Mouse (Mus musculus): Measurements from ENCODE around the gene Taf1a.
"Not testable (repeated sequence)": the region's sequence is repeated elsewhere in the genome, so short reads cannot be mapped to it uniquely, and the experiment has no call there.

Taf1a gene

GRCm38 (mm10) chr1:183388426-183389406, at the start of gene Taf1a:
Taf1a (plus strand) TSS chr1:183388981.
- peak; percentile 85 for DNase-seq (ENCODE audit: low spot score)

DNA sequence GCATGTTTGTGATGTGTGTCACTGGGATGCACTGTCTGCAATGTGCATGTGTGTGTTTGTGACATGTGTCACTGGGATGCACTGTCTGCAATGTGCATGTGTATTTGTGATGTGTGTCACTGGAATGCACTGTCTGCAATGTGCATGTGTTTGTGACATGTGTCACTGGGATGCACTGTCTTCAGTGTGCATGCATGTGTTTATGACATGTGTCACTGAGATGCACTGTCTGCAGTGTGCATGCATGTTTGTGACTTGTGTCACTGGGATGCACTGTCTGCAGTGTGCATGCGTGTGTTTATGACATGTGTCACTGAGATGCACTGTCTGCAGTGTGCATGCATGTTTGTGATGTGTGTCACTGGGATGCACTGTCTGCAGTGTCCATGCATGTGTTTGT, 45.9 kb upstream of the Taf1a start:
- not testable (repeated sequence) for DNase-seq (ENCODE audit: low spot score)

- peak; percentile 73 for DNase-seq (ENCODE audit: low spot score)
These were observed 43.6 kb upstream of the Taf1a start for GRCm38 (mm10) chr1:183344886-183345816.

DNA sequence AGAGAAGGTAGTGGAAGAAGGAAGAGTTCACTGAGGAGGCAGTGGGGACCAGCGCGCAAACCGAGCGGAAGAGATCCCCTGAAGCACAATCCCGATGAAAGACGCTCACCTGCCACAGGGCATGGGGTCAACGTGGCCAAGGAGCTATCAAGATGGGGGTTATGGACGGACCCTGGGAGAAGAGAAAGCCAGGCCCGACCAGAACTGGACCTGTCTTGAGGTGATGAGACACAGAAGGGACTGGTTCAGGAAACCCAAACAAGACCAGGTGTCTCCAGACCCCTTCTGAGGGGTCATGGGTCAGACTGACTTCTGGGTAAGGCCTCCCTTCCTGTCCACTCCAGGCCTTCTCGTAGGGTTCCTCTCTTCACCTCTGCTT, 43.0 kb upstream of the Taf1a start:
- no peak for DNase-seq (ENCODE audit: low spot score)

- no peak for DNase-seq (ENCODE audit: low spot score)
These were observed 38.9 kb upstream of the Taf1a start for GRCm38 (mm10) chr1:183349840-183350239.

DNA sequence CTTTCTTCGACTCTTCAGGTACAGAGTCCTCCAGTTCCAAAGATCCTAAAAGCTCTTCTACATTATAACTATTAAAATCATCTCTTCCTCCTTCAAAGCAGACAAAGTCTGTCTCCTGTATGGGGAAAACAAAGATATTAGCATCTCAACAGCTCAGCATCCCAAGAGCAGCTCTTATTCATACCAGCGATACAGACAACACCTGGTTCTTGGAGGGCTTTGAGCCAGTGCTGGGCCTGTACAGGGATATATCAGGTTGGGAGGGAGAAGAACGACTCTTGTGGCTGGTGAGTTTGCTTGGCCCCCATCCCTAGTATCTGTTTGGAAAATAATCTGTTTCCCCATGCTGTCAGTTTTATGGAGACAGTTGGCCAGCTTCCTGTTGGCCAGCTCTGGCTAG, 29.9 kb upstream of the Taf1a start:
- DNase-seq (ENCODE audit: low spot score): no peak

DNA sequence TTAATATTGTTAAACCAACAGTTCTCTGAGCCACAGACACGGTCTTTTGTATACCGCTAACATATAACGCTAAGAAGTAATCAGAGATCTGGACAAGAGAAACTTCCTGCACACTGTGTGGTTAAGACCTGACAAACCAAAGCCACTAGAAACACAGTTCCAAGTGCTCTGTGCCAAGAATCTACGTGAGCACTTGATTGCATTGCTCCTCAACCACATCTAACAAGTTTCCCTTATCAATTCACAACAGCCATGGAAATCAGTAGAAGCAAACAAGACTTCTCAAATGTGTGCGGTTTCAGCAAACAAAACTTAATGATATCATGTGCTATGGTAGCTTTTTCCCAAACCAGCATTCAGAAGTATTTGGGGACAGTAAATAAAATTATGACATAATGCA, 26.5 kb upstream of the Taf1a start:
- DNase-seq (ENCODE audit: low spot score): no peak

DNA sequence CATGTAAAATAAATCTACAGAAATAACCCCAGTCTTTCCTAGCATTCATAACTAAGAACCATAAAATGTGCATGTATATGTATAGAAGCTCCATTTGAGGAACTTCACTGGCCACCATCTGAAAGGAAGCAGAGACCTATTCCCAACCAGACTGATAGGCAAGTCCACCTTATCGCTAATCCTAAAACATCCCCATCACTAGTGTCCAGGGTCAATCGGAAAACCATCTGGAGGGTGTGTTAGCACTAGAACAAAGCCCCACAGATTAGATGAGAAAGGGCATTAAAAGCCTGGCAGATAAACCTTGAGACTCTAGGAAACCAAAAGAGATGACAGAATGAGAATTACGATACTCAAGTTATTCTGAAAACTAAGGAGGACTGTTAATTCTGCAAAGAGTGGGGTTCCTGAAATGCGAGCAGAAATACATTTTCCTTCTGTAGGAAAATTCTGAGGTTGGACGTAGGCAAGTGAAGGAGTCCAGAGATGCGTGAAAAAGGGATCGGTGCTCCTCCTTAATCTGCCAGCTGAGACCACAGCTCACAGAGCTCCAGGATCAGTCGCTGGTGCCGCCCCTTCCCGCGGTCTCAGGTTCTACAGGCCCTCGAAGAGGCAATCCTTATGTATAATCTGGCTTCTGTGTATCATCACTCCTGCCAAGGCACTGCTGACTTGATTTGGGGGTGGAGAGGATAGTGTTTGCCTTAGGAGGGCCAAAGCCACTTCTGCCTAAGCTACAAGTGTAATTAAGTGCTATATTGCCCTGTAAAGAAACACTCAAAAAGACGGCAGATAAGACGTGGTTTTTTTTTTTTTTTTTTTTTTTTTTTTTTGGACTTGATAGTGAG, 25.8 kb upstream of the Taf1a start:
- no peak for DNase-seq (ENCODE audit: low spot score)

DNA sequence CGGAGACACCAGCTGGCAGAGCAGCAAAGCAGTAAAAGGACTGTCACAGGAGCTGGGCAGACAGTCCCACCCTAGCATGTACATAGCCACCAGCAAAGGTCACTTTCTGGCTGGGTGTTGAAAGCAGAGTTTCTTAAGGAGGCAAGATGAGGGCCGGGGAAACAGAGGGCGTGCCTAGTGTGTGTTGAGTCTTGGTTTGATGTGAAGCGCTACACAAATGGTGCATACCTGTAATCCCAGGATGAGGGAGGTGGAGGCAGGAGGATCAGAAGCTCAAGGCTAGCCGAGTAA, 25.3 kb upstream of the Taf1a start:
- DNase-seq (ENCODE audit: low spot score): no peak

DNA sequence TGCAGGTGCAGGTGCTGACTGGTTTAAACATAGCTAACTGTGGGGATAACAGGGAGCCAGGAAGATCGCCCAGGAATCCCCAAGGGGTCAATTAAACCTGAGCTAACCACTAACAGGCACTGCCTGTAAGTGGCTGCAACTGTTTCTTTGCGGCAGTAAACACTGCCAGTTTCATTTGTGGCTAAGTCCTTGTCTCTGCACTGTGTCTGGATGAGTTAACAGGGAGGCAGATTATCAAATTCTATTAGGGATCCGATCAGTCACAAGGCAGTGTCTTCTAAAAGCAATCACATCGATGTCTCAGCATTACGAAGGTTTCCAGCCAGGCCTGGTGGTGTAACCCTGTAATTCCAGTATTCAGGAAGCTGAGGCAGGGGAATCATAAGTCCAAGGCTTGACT, 22.4 kb upstream of the Taf1a start:
- DNase-seq (ENCODE audit: low spot score): no peak

- DNase-seq (ENCODE audit: low spot score): no peak
These were observed 20.0 kb upstream of the Taf1a start for GRCm38 (mm10) chr1:183368601-183369400.

GRCm38 (mm10) chr1:183369427-183370014, 19.3 kb upstream of the Taf1a start, which contains the start of gene Mia3:
Mia3 (minus strand) TSS chr1:183369553.
- DNase-seq (ENCODE audit: low spot score): peak; percentile 95

- DNase-seq (ENCODE audit: low spot score): no peak
These were observed 14.1 kb upstream of the Taf1a start for GRCm38 (mm10) chr1:183374728-183375127.

GRCm38 (mm10) chr1:183377045-183377444, 11.7 kb upstream of the Taf1a start:
- no peak for DNase-seq (ENCODE audit: low spot score)

- no peak for DNase-seq (ENCODE audit: low spot score)
These were observed 10.3 kb upstream of the Taf1a start for GRCm38 (mm10) chr1:183378321-183378941.

DNA sequence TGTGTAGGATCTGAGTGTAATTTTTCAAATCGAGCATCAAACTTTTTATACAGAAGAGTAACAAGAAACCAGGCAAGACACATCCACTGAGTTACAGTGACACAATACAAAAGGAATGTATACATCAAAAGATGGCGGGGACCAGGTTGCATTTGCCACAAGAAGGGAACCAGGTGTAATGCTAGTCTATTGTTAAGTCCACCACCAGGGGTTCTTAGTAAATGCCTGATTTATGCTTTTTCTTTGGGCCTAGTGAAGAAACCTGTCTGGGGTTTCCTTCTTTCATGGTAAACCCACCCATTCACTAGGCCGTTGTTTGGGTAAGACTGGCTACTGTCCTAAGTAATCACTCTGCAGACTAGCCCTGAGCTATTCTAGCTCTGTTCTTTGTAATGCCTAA, 9.4 kb upstream of the Taf1a start:
- DNase-seq (ENCODE audit: low spot score): not testable (repeated sequence)

DNA sequence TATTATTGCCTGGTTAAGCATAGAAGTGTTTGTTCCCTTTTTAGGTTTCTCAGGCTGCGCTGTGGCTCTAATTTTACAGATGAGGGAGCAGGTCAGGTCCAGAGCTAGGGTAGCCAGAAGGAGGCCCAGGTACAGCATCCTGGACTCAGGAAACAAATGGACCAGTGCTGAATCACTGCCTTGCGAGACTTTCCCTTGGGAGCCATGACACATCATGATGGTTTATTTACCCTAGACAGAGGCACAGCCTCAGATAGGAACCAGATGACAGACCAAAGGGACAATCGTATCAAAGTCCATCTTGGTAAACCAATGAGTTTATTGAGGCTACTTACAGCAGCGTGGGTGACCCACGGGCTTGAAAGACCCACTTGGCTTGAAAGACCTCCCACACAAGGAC, 7.0 kb upstream of the Taf1a start:
- DNase-seq (ENCODE audit: low spot score): no peak

GRCm38 (mm10) chr1:183382621-183383020, 6.2 kb upstream of the Taf1a start:
- DNase-seq (ENCODE audit: low spot score): no peak

DNA sequence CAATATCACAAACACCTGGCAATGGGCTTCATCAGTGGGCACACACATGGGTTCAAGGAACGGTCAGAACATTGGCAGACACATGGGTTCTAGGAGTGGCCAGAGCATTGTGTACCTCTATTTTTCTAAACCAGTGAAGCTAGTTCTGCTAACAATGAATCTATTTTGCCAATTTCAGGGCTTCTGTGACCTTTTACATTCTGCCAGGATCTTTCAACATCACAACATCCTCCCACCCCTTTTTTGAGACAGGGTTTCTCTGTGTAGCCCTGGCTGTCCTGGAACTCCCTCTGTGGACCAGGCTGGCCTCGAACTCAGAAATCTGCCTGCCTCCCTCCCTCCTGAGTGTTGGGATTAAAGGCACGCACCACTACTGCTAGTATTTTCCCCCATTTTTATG, 1.4 kb upstream of the Taf1a start:
- not testable (repeated sequence) for DNase-seq (ENCODE audit: low spot score)

GRCm38 (mm10) chr1:183403396-183403795, 14.6 kb downstream of the Taf1a start:
- DNase-seq (ENCODE audit: low spot score): no peak
